In the genomic region with DNA sequence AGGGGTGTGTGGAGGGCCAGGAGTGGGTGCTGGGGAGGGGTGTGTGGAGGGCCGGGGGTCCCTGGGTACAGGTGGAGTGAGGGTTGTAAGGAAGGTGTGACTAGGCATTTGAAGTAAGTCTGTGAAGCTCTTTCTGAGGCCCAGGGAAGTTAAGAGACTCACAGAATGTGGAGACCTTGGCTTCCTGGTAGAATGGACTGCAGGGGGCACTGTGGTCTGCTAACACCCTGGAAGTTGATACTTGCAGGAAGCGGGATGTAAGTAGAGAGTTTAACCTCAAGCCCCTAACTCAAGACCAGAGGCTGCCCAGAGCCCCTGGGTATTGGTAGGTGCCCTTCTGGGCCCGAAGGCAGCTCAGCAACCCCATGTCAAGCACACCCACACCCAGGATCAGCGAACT, we compare ENCODE assay signal across 8 mouse cellular contexts. TPM values are rescaled to one million over a fixed set of nuclear protein-coding genes. Genes with fewer than 3 reads are reported as not detected.
DNase-seq lines count a peak whose midpoint lies in the region; ATAC-seq lines count a peak whose summit lies in the region.

No protein-coding gene starts in this region.

- no peak overlapping the region for H3K27ac ChIP-seq in liver, embryonic 12.5 days
- H3K27ac ChIP-seq in limb, embryonic 10.5 days = no peak overlapping the region
- no peak overlapping the region for H3K27ac ChIP-seq in neural tube, embryonic 13.5 days (replicated peaks)

- no peak for ATAC-seq in liver, embryonic 12.5 days
- 0 out of 2 replicates have a peak, but pooled peaks have one; percentile 51 for ATAC-seq in common myeloid progenitor, adult 5-6 weeks (replicated peaks; ENCODE audit: low read depth, poor library complexity, severe bottlenecking)
- no peak; the same call in 1 of the 2 replicates for ATAC-seq in neural tube, embryonic 13.5 days (ENCODE audit: low read depth)
- no peak for ATAC-seq in erythroblast, adult 5-6 weeks (replicated peaks; ENCODE audit: low FRiP score, poor library complexity, severe bottlenecking)

- no peaks in the 10 kb centered on the region for H3K36me3 ChIP-seq in liver, embryonic 12.5 days
- no peaks in the 10 kb centered on the region for H3K36me3 ChIP-seq in limb, embryonic 10.5 days
- H3K36me3 ChIP-seq in neural tube, embryonic 13.5 days = no peaks in the 10 kb centered on the region

- 22% methylated on average over 4 of the region's 4 CpGs for WGBS in liver, embryonic 12.5 days (ENCODE audit: insufficient replicate concordance)
- 43% methylated on average over 4 of the region's 4 CpGs for WGBS in limb, embryonic 10.5 days
- WGBS in neural tube, embryonic 13.5 days = 56% methylated on average over 4 of the region's 4 CpGs

- intact Hi-C loops in heart, postnatal 36 days (cut with DNase I) = loop anchor here (1.0 to 5.0 kb wide), 5 partner anchors 85 to 846 kb away; partner anchors contain the start of genes Barhl1, Ddx31 and Gtf3c4

- no peak overlapping the region for H3K4me3 ChIP-seq in liver, embryonic 12.5 days
- no peak overlapping the region for H3K4me3 ChIP-seq in limb, embryonic 10.5 days
- no peak overlapping the region for H3K4me3 ChIP-seq in neural tube, embryonic 13.5 days

- no peak overlapping the region for H3K4me2 ChIP-seq in liver, embryonic 12.5 days
- H3K4me2 ChIP-seq in neural tube, embryonic 13.5 days = no peak overlapping the region

- 0 out of 2 replicates have a peak, but pooled peaks cover 2% of the 10 kb centered on the region for H3K4me1 ChIP-seq in liver, embryonic 12.5 days
- peaks cover 21% of the 10 kb centered on the region for H3K4me1 ChIP-seq in limb, embryonic 10.5 days
- H3K4me1 ChIP-seq in neural tube, embryonic 13.5 days (replicated peaks) = peaks cover 27% of the 10 kb centered on the region

- H3K9ac ChIP-seq in liver, embryonic 12.5 days = no peak overlapping the region
- H3K9ac ChIP-seq in neural tube, embryonic 13.5 days = 0 out of 2 replicates have a peak overlapping the region, but pooled peaks have one; percentile 17

- peak; percentile 69 for DNase-seq in liver
- peak; percentile 45 for DNase-seq in Muller cell, postnatal 12 days (ENCODE audit: inconsistent ontology term)
- DNase-seq in heart, postnatal 36 days = peak; percentile 47 to 65
- DNase-seq in limb, embryonic 10.5 days (ENCODE audit: low spot score) = peak; percentile 79

- H3K9me3 ChIP-seq in liver, embryonic 12.5 days (replicated peaks) = no peaks in the 10 kb centered on the region
- no peaks in the 10 kb centered on the region for H3K9me3 ChIP-seq in limb, embryonic 10.5 days (replicated peaks)
- no peaks in the 10 kb centered on the region for H3K9me3 ChIP-seq in neural tube, embryonic 13.5 days

- peaks cover 42% of the 10 kb centered on the region for H3K27me3 ChIP-seq in liver, embryonic 12.5 days (replicated peaks)
- H3K27me3 ChIP-seq in limb, embryonic 10.5 days (ENCODE audit: low read depth, poor library complexity, severe bottlenecking) = peaks cover 77% of the 10 kb centered on the region
- peaks cover 77% of the 10 kb centered on the region for H3K27me3 ChIP-seq in neural tube, embryonic 13.5 days

RNA-seq across cellular contexts. Expression of gene Ak8, which starts 56.2 kb away (rescaled TPM):
- 0.14 and 0.35 TPM in 2 replicates for polyA plus RNA-seq in liver, embryonic 12.5 days (2016; fragmentation: Nextera tagmentation; extraction: Ambion mirVana)
- total RNA-seq in common myeloid progenitor, adult 5-6 weeks (2017) = 1.6 TPM in 1 of 2 replicates, not detected in the other
- not detected for total RNA-seq in heart, postnatal 36 days (2021)
- polyA plus RNA-seq in limb, embryonic 10.5 days (2016; fragmentation: Nextera tagmentation; extraction: Ambion mirVana) = 0.41 and 0.58 TPM in 2 replicates
- 0.50 and 0.73 TPM in 2 replicates for polyA plus RNA-seq in neural tube, embryonic 13.5 days (2015; fragmentation: Nextera tagmentation; extraction: Ambion mirVana)
- total RNA-seq in erythroblast, adult 5-6 weeks (2015; ENCODE audit: low replicate concordance) = not detected in 2 replicates
- total RNA-seq in erythroblast, adult 5-6 weeks (2017; ENCODE audit: low replicate concordance) = not detected in 2 replicates

RNA-seq across cellular contexts. Expression of gene Spaca9, which starts 56.7 kb away (rescaled TPM):
- polyA plus RNA-seq in liver, embryonic 12.5 days (2016; fragmentation: Nextera tagmentation; extraction: Ambion mirVana) = 1.9 and 2.6 TPM in 2 replicates
- total RNA-seq in common myeloid progenitor, adult 5-6 weeks (2017) = 2.5 and 6.6 TPM in 2 replicates
- total RNA-seq in heart, postnatal 36 days (2021) = not detected
- 2.5 and 2.8 TPM in 2 replicates for polyA plus RNA-seq in limb, embryonic 10.5 days (2016; fragmentation: Nextera tagmentation; extraction: Ambion mirVana)
- polyA plus RNA-seq in neural tube, embryonic 13.5 days (2015; fragmentation: Nextera tagmentation; extraction: Ambion mirVana) = 0.64 and 0.85 TPM in 2 replicates
- not detected in 2 replicates for total RNA-seq in erythroblast, adult 5-6 weeks (2015; ENCODE audit: low replicate concordance)
- 0.85 TPM in 1 of 2 replicates, not detected in the other for total RNA-seq in erythroblast, adult 5-6 weeks (2017; ENCODE audit: low replicate concordance)
